Mouse (Mus musculus) forebrain, postnatal 0 days (tissue): ENCODE data around the gene Als2cl. TPM values are rescaled to one million over a fixed set of nuclear protein-coding genes. Genes with fewer than 3 reads are reported as not detected.
A peak's percentile ranks its signal among the peaks of the same experiment; 100 is the strongest.

Experiments used
- ATAC-seq: fragments of 200-750 bp; cut with Nextera tagmentation; 2 replicates; pipeline ENCODE4 v1.8.0; 2017; ENCODE audit warnings: mild to moderate bottlenecking, moderate library complexity
- DNase-seq: peaks from one replicate; pipeline ENCODE4 v3.0.0-alpha.2; 2015
- H3K27ac ChIP-seq: fragments of 300-500 bp; sonication (generic); 2 replicates; pipeline ENCODE4 v1.5.1; 2014; ENCODE audit warnings: low read depth, mild to moderate bottlenecking, antibody characterized with exemption, low read length, moderate library complexity, mixed read lengths
- H3K27me3 ChIP-seq: fragments of 300-500 bp; sonication (generic); 2 replicates; pipeline ENCODE4 v1.6.1; 2014; ENCODE audit warnings: mild to moderate bottlenecking, low read length, mixed read lengths; ENCODE audit not compliant: insufficient read depth
- H3K36me3 ChIP-seq: fragments of 300-500 bp; sonication (generic); 2 replicates; pipeline ENCODE4 v1.6.1; 2014; ENCODE audit warnings: mild to moderate bottlenecking, moderate library complexity; ENCODE audit not compliant: insufficient read depth
- H3K4me1 ChIP-seq: fragments of 300-500 bp; sonication (generic); 2 replicates; pipeline ENCODE4 v1.6.1; 2014; ENCODE audit warnings: antibody characterized with exemption; ENCODE audit not compliant: insufficient read depth
- H3K4me2 ChIP-seq: fragments of 300-500 bp; sonication (generic); 2 replicates; pipeline ENCODE4 v1.6.1; 2014; ENCODE audit warnings: low read depth, mild to moderate bottlenecking, moderate library complexity
- H3K4me3 ChIP-seq: fragments of 300-500 bp; sonication (generic); 2 replicates; pipeline ENCODE4 v1.5.1; 2014; ENCODE audit warnings: low read depth, low read length, mixed read lengths
- H3K9ac ChIP-seq: fragments of 300-500 bp; sonication (generic); 2 replicates; pipeline ENCODE4 v1.6.1; 2014; ENCODE audit warnings: mild to moderate bottlenecking
- H3K9me3 ChIP-seq: fragments of 300-500 bp; sonication (generic); 2 replicates; pipeline ENCODE4 v1.6.1; 2016; ENCODE audit warnings: low read length
- CTCF ChIP-seq: sonication (generic); IDR thresholded peaks from 2 replicates; pipeline ENCODE4 v1.5.1; 2016; ENCODE audit warnings: antibody characterized with exemption, control low read depth, low read depth
- WGBS: fragments of 180-500 bp; shearing (Covaris S2); extraction: QIAGEN DNeasy Blood & Tissue Kit; methylation state at CpG from one replicate; pipeline ENCODE4 v1.1.7; 2014; 5-methylcytosine and 5-hydroxymethylcytosine counted together
- polyA plus RNA-seq: library from polyadenylated mRNA; unstranded; fragments of >200 nt; fragmentation: Nextera tagmentation; extraction: Ambion mirVana; gene quantifications from 2 replicates; pipeline ENCODE4 v1.2.1, GENCODE M21; 2015
- total RNA-seq: library from RNA; depleted of rRNA; stranded (reverse); fragments of >200 nt; gene quantifications from 2 replicates; pipeline ENCODE4 v1.2.3, GENCODE M21; 2014

Als2cl gene
- total and polyA plus RNA-seq, 2 experiments from 2014 or later = 1.6 to 4.6 TPM

GRCm38 (mm10) chr9:110891077-110891828 lies 11.6 kb downstream of the Als2cl start:
- WGBS = 86% methylated on average over 12 of the region's 12 CpGs
- no peak overlapping the region for H3K9ac ChIP-seq
- H3K36me3 ChIP-seq = no peaks in the 10 kb centered on the region
- no peak overlapping the region for H3K4me2 ChIP-seq
- H3K4me1 ChIP-seq = no peaks in the 10 kb centered on the region
- H3K4me3 ChIP-seq = no peak overlapping the region
- H3K27ac ChIP-seq = no peak overlapping the region
- H3K9me3 ChIP-seq = no peaks in the 10 kb centered on the region
- DNase-seq = no peak
- ATAC-seq = no peak
- H3K27me3 ChIP-seq = no peaks in the 10 kb centered on the region
- no peak for TF ChIP-seq CTCF

- no peaks in the 10 kb centered on the region for H3K27me3 ChIP-seq
- no peak for ATAC-seq
- no peak for TF ChIP-seq CTCF
- H3K4me2 ChIP-seq = no peak overlapping the region
- 79% methylated on average over 3 of the region's 3 CpGs for WGBS
- no peaks in the 10 kb centered on the region for H3K9me3 ChIP-seq
- H3K4me3 ChIP-seq = no peak overlapping the region
- no peak overlapping the region for H3K27ac ChIP-seq
- H3K9ac ChIP-seq = no peak overlapping the region
- H3K36me3 ChIP-seq = no peaks in the 10 kb centered on the region
- H3K4me1 ChIP-seq = no peaks in the 10 kb centered on the region
- no peak for DNase-seq
Observed at GRCm38 (mm10) chr9:110892552-110892951, 12.9 kb downstream of the Als2cl start.

GRCm38 (mm10) chr9:110893429-110893828 lies 13.8 kb downstream of the Als2cl start:
- H3K36me3 ChIP-seq = no peaks in the 10 kb centered on the region
- H3K9ac ChIP-seq = no peak overlapping the region
- no peaks in the 10 kb centered on the region for H3K4me1 ChIP-seq
- no peak for DNase-seq
- WGBS = 66% methylated on average over 10 of the region's 10 CpGs
- ATAC-seq = no peak
- no peak overlapping the region for H3K4me3 ChIP-seq
- H3K4me2 ChIP-seq = no peak overlapping the region
- no peaks in the 10 kb centered on the region for H3K9me3 ChIP-seq
- no peak overlapping the region for H3K27ac ChIP-seq
- H3K27me3 ChIP-seq = no peaks in the 10 kb centered on the region
- TF ChIP-seq CTCF = no peak

GRCm38 (mm10) chr9:110895507-110895906 lies 15.8 kb downstream of the Als2cl start:
- no peak overlapping the region for H3K4me2 ChIP-seq
- no peaks in the 10 kb centered on the region for H3K9me3 ChIP-seq
- H3K27me3 ChIP-seq = no peaks in the 10 kb centered on the region
- no peak overlapping the region for H3K27ac ChIP-seq
- no peak for ATAC-seq
- no peaks in the 10 kb centered on the region for H3K36me3 ChIP-seq
- WGBS = 52% methylated on average over 5 of the region's 5 CpGs
- DNase-seq = no peak
- no peak overlapping the region for H3K9ac ChIP-seq
- H3K4me1 ChIP-seq = no peaks in the 10 kb centered on the region
- no peak for TF ChIP-seq CTCF
- no peak overlapping the region for H3K4me3 ChIP-seq

- Histone ChIP-seq H3K9ac (no peak overlapping the region), H3K4me1 (no peaks in the 10 kb centered on the region), H3K27me3 (no peaks in the 10 kb centered on the region), H3K4me3 (no peak overlapping the region), H3K36me3 (no peaks in the 10 kb centered on the region), H3K4me2 (0 out of 2 replicates have a peak overlapping the region, but pooled peaks have one; percentile 19), H3K9me3 (no peaks in the 10 kb centered on the region), H3K27ac (no peak overlapping the region)
- no peak for TF ChIP-seq CTCF
- DNase-seq = no peak
- WGBS = 15% methylated on average over 7 of the region's 7 CpGs
- peak; percentile 23; the same call in 1 of the 2 replicates for ATAC-seq
Observed at GRCm38 (mm10) chr9:110895994-110896393, 16.3 kb downstream of the Als2cl start.

GRCm38 (mm10) chr9:110896595-110896994 lies 16.9 kb downstream of the Als2cl start:
- TF ChIP-seq CTCF = no peak
- Histone ChIP-seq H3K4me3 (no peak overlapping the region), H3K4me1 (no peaks in the 10 kb centered on the region), H3K4me2 (0 out of 2 replicates have a peak overlapping the region, but pooled peaks have one; percentile 19), H3K27ac (no peak overlapping the region), H3K36me3 (no peaks in the 10 kb centered on the region), H3K9ac (no peak overlapping the region), H3K9me3 (no peaks in the 10 kb centered on the region), H3K27me3 (no peaks in the 10 kb centered on the region)
- ATAC-seq (peak; percentile 38; the same call in 1 of the 2 replicates), DNase-seq (no peak)
- 12% methylated on average over 5 of the region's 6 CpGs for WGBS

GRCm38 (mm10) chr9:110899451-110900008 lies 19.9 kb downstream of the Als2cl start:
- H3K4me3 ChIP-seq = no peak overlapping the region
- no peak overlapping the region for H3K9ac ChIP-seq
- H3K36me3 ChIP-seq = no peaks in the 10 kb centered on the region
- DNase-seq (no peak), ATAC-seq (no peak)
- H3K9me3 ChIP-seq = no peaks in the 10 kb centered on the region
- TF ChIP-seq CTCF = no peak
- 56% methylated on average over 10 of the region's 10 CpGs for WGBS
- no peaks in the 10 kb centered on the region for H3K4me1 ChIP-seq
- H3K4me2 ChIP-seq = no peak overlapping the region
- no peak overlapping the region for H3K27ac ChIP-seq
- H3K27me3 ChIP-seq = no peaks in the 10 kb centered on the region
